Mouse (Mus musculus) forebrain, embryonic 15.5 days (tissue): ENCODE data around the gene Olfr1496. TPM values are rescaled to one million over a fixed set of nuclear protein-coding genes. Genes with fewer than 3 reads are reported as not detected.

Experiments
- polyA plus RNA-seq: library from polyadenylated mRNA; unstranded; fragments of >200 nt; fragmentation: Nextera tagmentation; extraction: Ambion mirVana; gene quantifications from 2 replicates; pipeline ENCODE4 v1.2.1, GENCODE M21; 2015

Olfr1496 gene
- polyA plus RNA-seq, 1 experiment from 2014 or later, result not detected

Other genes starting within 250 kb of the Olfr1496 start
- not detected in 2 replicates for gene Olfr1480, start 250.0 kb upstream of the Olfr1496 start, polyA plus RNA-seq
- not detected in 2 replicates for gene Olfr1484, start 194.4 kb upstream of the Olfr1496 start, polyA plus RNA-seq
- not detected in 2 replicates for gene Olfr1487, start 160.5 kb upstream of the Olfr1496 start, polyA plus RNA-seq
- gene Olfr1489, start 146.3 kb upstream of the Olfr1496 start, polyA plus RNA-seq, result not detected in 2 replicates
- gene Olfr1490, start 126.8 kb upstream of the Olfr1496 start, polyA plus RNA-seq, result not detected in 2 replicates
- not detected in 2 replicates for gene Olfr1491, start 80.6 kb upstream of the Olfr1496 start, polyA plus RNA-seq
- gene Olfr1493-ps1, start 54.6 kb upstream of the Olfr1496 start, polyA plus RNA-seq, result not detected in 2 replicates
- not detected in 2 replicates for gene Olfr1494, start 38.1 kb upstream of the Olfr1496 start, polyA plus RNA-seq
- gene Olfr1495, start 13.3 kb upstream of the Olfr1496 start, polyA plus RNA-seq, result not detected in 2 replicates
- gene Olfr1497, start 20.3 kb downstream of the Olfr1496 start, polyA plus RNA-seq, result not detected in 2 replicates
- gene Olfr1499, start 41.6 kb downstream of the Olfr1496 start, polyA plus RNA-seq, result not detected in 2 replicates
- not detected in 2 replicates for gene Olfr1500, start 52.6 kb downstream of the Olfr1496 start, polyA plus RNA-seq
- not detected in 2 replicates for gene Olfr1501, start 72.8 kb downstream of the Olfr1496 start, polyA plus RNA-seq
- not detected in 2 replicates for gene Olfr1502, start 83.9 kb downstream of the Olfr1496 start, polyA plus RNA-seq
- not detected in 2 replicates for gene Olfr1504, start 120.0 kb downstream of the Olfr1496 start, polyA plus RNA-seq
- gene Olfr1505, start 135.7 kb downstream of the Olfr1496 start, polyA plus RNA-seq, result not detected in 2 replicates